ENCODE assay signal across 8 mouse cellular contexts in genomic region chr3:102691802-102692484, GRCm38 (mm10). TPM values are rescaled to one million over a fixed set of nuclear protein-coding genes. Genes with fewer than 3 reads are reported as not detected.
A peak's percentile ranks its signal among the peaks of the same experiment; 100 is the strongest.
DNase-seq lines count a peak whose midpoint lies in the region; ATAC-seq and TF ChIP-seq lines count a peak whose summit lies in the region.

No protein-coding gene starts in this region.

- peak; percentile 23 to 48 for DNase-seq in urinary bladder, adult 18-20 months (ENCODE audit: low spot score in 2 of 2)
- no peak for DNase-seq in urinary bladder, postnatal 10 days (ENCODE audit: low spot score)
- peak; percentile 62 for DNase-seq in embryo, embryonic 11.5 days (ENCODE audit: low read depth, low spot score)
- peak; percentile 79 for DNase-seq in kidney, adult 2 months
- DNase-seq in limb, embryonic 10.5 days (ENCODE audit: low spot score) = peak; percentile 84
- peak; percentile 53 for DNase-seq in naive thymus-derived CD4-positive, alpha-beta T cell, adult 2 months (ENCODE audit: low read depth)
- DNase-seq in testis, postnatal 14 days (ENCODE audit: low spot score) = peak; percentile 40

- WGBS in kidney, adult 2 months = 41% methylated on average over 11 of the region's 11 CpGs
- 45% methylated on average over 11 of the region's 11 CpGs for WGBS in limb, embryonic 10.5 days

- TF ChIP-seq CTCF in kidney, adult 2 months (conservative IDR thresholded peaks at IDR 0.05; ENCODE audit: insufficient read depth, insufficient read length, low read depth, low read length) = peak; percentile 93

- no peak overlapping the region for H3K4me3 ChIP-seq in kidney, adult 2 months (ENCODE audit: insufficient read depth, low read depth, low read length)
- H3K4me3 ChIP-seq in limb, embryonic 10.5 days = no peak overlapping the region

- TF ChIP-seq POLR2A in kidney, adult 2 months (IDR thresholded peaks at IDR 0.05; ENCODE audit: low read depth, low read length) = no peak

- peaks cover 4% of the 10 kb centered on the region; the same call in 1 of the 2 replicates for H3K4me1 ChIP-seq in kidney, adult 2 months (ENCODE audit: control insufficient read depth, insufficient read depth, low read length)
- H3K4me1 ChIP-seq in limb, embryonic 10.5 days = peaks cover 23% of the 10 kb centered on the region

- H3K36me3 ChIP-seq in kidney, adult 2 months (ENCODE audit: control insufficient read depth, insufficient read depth, low read length) = no peaks in the 10 kb centered on the region
- H3K36me3 ChIP-seq in limb, embryonic 10.5 days = no peaks in the 10 kb centered on the region

- H3K27ac ChIP-seq in kidney, adult 2 months (ENCODE audit: insufficient read depth, low read depth, low read length) = no peak overlapping the region
- no peak overlapping the region for H3K27ac ChIP-seq in limb, embryonic 10.5 days

- H3K9me3 ChIP-seq in limb, embryonic 10.5 days (replicated peaks) = no peaks in the 10 kb centered on the region

- H3K27me3 ChIP-seq in kidney, adult 2 months (replicated peaks; ENCODE audit: control insufficient read depth, insufficient read depth, low read length) = no peaks in the 10 kb centered on the region
- no peaks in the 10 kb centered on the region for H3K27me3 ChIP-seq in limb, embryonic 10.5 days (ENCODE audit: low read depth, poor library complexity, severe bottlenecking)

- ATAC-seq in granulocyte monocyte progenitor cell, adult 5-6 weeks (replicated peaks; ENCODE audit: poor library complexity, severe bottlenecking) = peak; percentile 77

RNA-seq across cellular contexts. Expression of gene Tspan2, which starts 42.4 kb away (rescaled TPM):
- total RNA-seq in granulocyte monocyte progenitor cell, adult 5-6 weeks (2014; fragmentation: Nextera tagmentation) = 27.8 and 30.1 TPM in 2 replicates
- 18.4 and 19.9 TPM in 2 replicates for total RNA-seq in granulocyte monocyte progenitor cell, adult 5-6 weeks (2017)
- polyA plus RNA-seq in kidney, adult 2 months (2012; rRNA removed) = 1.4 and 3.0 TPM in 2 replicates
- 5.9 and 6.9 TPM in 2 replicates for polyA plus RNA-seq in limb, embryonic 10.5 days (2016; fragmentation: Nextera tagmentation; extraction: Ambion mirVana)
